Mouse (Mus musculus) fibroblast of lung, adult 2 months (primary cell): ENCODE measurements around the gene Fam90a1a.
"Not testable (repeated sequence)": the region's sequence is repeated elsewhere in the genome, so short reads cannot be mapped to it uniquely, and the experiment has no call there.

ENCODE experiments used
- DNase-seq: peaks from one replicate; pipeline ENCODE4 v3.0.0-alpha.2; 2011; ENCODE audit warnings: low read depth

Fam90a1a gene

GRCm38 (mm10) chr8:21958414-21958813, at the start of gene Fam90a1a:
Gene Fam90a1a, plus strand, starts transcription at chr8:21958714.
- no peak for DNase-seq

GRCm38 (mm10) chr8:21911931-21912330, 46.6 kb upstream of the Fam90a1a start:
- no peak for DNase-seq

GRCm38 (mm10) chr8:21912554-21912953, 46.0 kb upstream of the Fam90a1a start:
- no peak for DNase-seq

GRCm38 (mm10) chr8:21915625-21916024, 42.9 kb upstream of the Fam90a1a start:
- DNase-seq, result no peak

GRCm38 (mm10) chr8:21930754-21931153, 27.8 kb upstream of the Fam90a1a start:
- DNase-seq, result not testable (repeated sequence)

GRCm38 (mm10) chr8:21932610-21933009, 25.9 kb upstream of the Fam90a1a start, which contains the start of gene Defb15:
Gene Defb15, minus strand, starts transcription at chr8:21932710.
- DNase-seq, result no peak

GRCm38 (mm10) chr8:21938052-21938451, 20.5 kb upstream of the Fam90a1a start, which contains the start of gene Defb35:
Gene Defb35, plus strand, starts transcription at chr8:21938352.
- not testable (repeated sequence) for DNase-seq

- DNase-seq, result no peak
Measured at GRCm38 (mm10) chr8:21946462-21946861, 12.1 kb upstream of the Fam90a1a start, which contains the start of gene Defb13. Gene Defb13, plus strand, starts transcription at chr8:21946762.

- no peak for DNase-seq
Measured at GRCm38 (mm10) chr8:21947311-21948017, 11.1 kb upstream of the Fam90a1a start.

- peak; percentile 2 for DNase-seq
Measured at GRCm38 (mm10) chr8:21955321-21955720, 3.2 kb upstream of the Fam90a1a start.

- DNase-seq, result no peak
Measured at GRCm38 (mm10) chr8:21956336-21956735, 2.2 kb upstream of the Fam90a1a start.

GRCm38 (mm10) chr8:21966646-21967045, 8.1 kb downstream of the Fam90a1a start:
- no peak for DNase-seq

GRCm38 (mm10) chr8:21969475-21969874, 11.0 kb downstream of the Fam90a1a start, which contains the start of gene Ccdc70:
Gene Ccdc70, plus strand, starts transcription at chr8:21969775.
- DNase-seq, result no peak

- DNase-seq, result no peak
Measured at GRCm38 (mm10) chr8:21978193-21978592, 19.7 kb downstream of the Fam90a1a start.

- DNase-seq, result no peak
Measured at GRCm38 (mm10) chr8:21981664-21982337, 23.3 kb downstream of the Fam90a1a start.

GRCm38 (mm10) chr8:21992184-21992583, 33.7 kb downstream of the Fam90a1a start:
- peak; percentile 28 for DNase-seq

- no peak for DNase-seq
Measured at GRCm38 (mm10) chr8:21995181-21995580, 36.7 kb downstream of the Fam90a1a start.

GRCm38 (mm10) chr8:22004750-22005522, 46.4 kb downstream of the Fam90a1a start:
- no peak for DNase-seq

- DNase-seq, result no peak
Measured at GRCm38 (mm10) chr8:22006423-22006822, 47.9 kb downstream of the Fam90a1a start.

GRCm38 (mm10) chr8:22009403-22009802, 50.9 kb downstream of the Fam90a1a start:
- no peak for DNase-seq

- DNase-seq, result no peak
Measured at GRCm38 (mm10) chr8:22013034-22013707, 54.7 kb downstream of the Fam90a1a start.
